Mouse (Mus musculus) cerebral cortex, adult 2 months (tissue): ENCODE data around the gene Ptprm.

Experiments
- WGBS: fragments of 180-500 bp; shearing (Covaris S2); methylation state at CpG from one replicate; pipeline ENCODE4 v1.1.7; 2018; 5-methylcytosine and 5-hydroxymethylcytosine counted together

The Ptprm gene

DNA sequence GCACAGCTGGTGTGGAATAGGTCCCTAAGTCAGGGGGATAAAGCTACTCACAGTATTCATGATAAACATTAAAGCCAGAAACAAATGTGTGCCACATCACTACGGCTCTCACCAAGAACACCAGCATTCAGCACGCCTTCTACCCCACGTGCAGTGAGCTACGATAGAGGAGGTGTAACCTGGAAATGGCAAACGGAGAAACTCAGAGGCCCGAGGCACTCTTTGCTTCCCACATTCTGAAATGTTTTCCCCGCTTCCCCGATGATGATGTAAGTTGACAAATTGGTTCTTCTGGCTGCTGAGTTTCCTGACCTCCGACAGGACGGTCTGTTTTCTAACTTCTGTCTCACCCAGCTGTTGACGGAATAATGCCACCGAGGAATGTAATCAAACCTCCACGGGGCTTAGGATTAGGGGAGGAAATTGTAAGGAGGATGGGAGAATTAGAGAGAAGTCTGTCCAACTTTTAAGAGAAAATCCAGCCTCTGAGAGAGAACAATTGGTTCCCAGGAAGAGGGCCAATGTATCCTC is 72.6 kb downstream of the Ptprm start:
- 59% methylated on average over 13 of the region's 13 CpGs for WGBS

DNA sequence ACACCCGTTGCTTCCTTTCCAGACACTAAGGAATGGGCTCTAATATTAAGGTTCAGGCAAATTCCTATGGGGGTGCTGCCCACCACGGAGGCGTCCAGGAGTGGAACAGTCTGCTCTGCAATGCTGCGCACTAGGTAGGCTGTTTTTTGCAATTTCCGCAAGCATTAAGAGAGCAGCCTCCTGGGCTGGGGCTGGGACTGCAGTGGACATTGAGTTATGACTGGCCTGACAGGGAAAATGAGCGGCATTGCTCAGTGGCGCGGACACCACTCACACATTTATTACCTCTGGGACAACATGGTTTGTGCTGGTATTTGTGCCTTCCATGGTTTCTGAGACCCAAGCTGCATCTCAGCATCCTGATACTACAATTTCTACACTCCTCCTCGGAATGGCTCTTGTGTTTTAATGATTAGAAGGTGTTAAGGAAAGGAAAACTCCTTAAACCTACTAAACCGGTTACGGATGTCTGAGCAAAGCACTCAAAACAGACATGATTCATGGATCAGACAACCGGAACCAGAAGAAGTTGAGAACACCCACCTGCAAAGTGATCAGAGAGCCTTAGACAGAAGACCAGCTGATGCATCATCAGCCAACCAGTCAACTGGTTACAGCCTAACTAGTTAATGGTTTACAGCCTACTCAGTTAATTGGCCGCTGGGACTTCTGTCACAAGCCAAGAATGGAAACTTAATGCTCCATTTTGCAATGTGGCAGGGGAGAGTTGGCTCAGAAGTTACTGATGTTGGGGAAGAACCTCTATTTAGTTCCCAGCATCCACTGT is 76.9 kb downstream of the Ptprm start:
- 95% methylated on average over 13 of the region's 13 CpGs for WGBS

DNA sequence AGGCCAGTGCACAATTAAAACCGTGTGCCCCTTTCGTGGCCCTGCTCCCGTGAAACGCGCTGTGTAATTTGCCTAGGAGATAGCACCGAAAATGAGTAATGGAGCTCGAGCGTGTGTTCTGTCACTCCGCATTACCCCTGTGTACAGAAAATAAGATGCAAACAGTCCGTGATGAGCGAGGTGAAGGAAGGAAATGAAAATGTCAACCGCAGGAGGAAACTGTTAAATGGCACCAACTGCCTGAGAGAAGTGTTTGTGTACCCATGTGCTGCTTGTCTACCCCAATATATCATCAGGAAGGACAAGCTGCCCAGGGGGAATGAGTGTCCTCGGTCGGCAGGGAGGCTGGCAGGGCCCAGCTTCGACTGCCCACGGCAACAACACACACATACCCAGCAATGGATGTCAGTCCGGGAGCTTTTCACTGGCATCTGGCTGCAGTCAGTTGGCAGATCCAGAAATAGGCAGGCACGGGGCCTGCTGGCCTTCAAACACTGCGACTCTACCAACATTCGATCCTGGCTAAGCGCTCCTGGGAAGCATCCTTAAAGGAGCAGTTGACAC is 79.6 kb downstream of the Ptprm start:
- 43% methylated on average over 21 of the region's 21 CpGs for WGBS

GRCm38 (mm10) chr17:67268475-67269080 is 85.7 kb downstream of the Ptprm start:
- WGBS = 82% methylated on average over 9 of the region's 9 CpGs

GRCm38 (mm10) chr17:67266270-67266669 is 88.0 kb downstream of the Ptprm start:
- WGBS = 89% methylated on average over 6 of the region's 6 CpGs

DNA sequence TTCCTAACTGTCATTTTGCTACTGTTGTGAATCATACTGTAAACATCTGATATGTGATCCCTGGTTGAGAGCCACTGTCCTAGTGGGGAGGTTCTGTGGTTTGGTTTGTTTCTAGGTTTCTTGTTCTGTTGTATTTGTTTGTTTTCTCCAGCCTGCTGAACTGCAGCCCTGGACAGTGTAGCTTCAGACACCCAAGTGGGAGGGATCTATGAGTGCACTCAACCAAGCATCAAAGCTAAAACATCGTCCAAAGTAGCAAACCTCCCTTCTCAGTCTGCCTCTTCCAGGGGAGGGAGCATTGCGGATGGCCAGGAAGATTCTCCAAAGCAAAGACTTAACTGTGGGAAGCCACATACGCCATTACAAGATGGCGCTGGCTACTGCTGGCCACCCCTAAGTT is 88.7 kb downstream of the Ptprm start:
- 93% methylated on average over 4 of the region's 4 CpGs for WGBS

DNA sequence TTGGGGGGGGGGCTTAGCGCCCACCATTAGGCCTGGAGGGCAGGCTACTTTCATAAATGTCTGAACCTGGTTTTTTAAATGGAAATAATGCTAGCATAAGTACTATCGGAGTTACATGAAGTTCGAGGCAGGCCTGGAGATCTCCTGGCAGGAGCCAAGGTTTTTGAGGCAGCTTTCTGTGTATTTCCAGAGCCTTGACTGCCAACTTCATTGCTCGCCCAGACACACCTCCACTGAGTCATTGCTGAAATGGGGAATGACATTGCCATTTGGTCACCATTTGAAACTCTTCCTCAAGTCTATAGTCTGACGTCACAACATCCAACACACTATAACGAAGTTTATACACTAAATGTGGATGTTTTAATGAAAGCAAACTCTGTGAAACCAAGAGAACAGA is 89.5 kb downstream of the Ptprm start:
- whole genome bisulfite sequencing = 80% methylated on average over 6 of the region's 6 CpGs

DNA sequence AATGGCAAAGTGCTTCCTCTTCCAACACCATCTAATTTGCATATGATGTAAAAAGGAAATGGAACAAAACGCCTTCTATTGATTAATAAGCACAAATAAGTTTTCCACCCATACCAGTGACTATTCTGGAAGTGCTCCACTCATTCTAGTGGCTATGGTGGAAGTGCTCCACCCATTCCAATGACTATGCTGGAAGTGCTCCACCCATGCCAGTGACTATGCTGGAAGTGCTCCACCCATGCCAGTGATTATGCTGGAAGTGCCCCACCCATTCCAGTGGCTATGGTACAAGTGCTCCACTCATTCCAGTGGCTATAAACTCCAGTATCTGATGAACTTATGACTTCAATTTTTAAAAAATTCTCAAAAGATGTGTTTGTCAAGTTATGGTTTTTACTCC is 91.2 kb downstream of the Ptprm start:
- 85% methylated on average over 1 of the region's 1 CpGs for WGBS

DNA sequence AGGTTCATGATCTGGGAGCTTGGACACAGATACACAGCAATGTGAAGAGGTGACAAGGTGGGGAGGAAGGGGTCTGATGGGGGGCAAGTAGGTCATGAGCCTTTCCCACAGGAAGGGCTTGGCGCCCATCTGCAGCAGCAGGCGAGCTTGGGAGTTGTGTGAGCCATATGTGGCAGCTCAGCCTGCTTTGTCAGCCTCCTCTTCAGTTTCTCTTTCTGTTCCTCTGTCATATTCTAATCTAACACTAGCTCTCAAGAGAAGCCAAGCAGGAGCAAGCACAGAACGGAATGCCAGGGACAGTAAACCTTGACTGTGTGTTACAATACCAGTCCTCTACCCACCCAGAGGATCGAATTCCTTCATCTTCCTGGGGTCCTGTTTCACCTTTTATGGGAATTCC is 94.2 kb downstream of the Ptprm start:
- WGBS = 50% methylated on average over 4 of the region's 4 CpGs

GRCm38 (mm10) chr17:67257780-67258179 is 96.5 kb downstream of the Ptprm start:
- WGBS = 88% methylated on average over 5 of the region's 5 CpGs

- WGBS = 56% methylated on average over 6 of the region's 6 CpGs
Measured at GRCm38 (mm10) chr17:67256171-67256570, 98.1 kb downstream of the Ptprm start.

DNA sequence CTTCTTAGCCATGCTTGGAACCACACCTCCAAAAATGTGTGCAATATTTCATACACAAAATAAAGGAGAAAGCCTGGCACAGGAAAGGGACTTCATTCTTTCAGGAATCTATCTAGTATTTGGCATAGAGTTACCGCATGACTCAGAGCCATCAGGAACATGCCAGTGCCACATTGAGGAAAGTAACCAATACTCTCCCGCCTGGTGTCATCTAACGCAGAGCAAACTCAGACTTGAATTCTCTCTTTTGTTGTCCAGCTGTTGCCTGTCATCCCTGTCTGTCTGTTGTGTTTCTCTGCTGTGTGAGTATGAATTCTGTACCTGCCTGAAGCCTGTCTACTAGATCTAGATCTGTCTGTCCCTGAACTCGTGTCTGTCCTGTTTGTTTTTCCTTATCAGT is 100.8 kb downstream of the Ptprm start:
- WGBS = 57% methylated on average over 4 of the region's 4 CpGs

DNA sequence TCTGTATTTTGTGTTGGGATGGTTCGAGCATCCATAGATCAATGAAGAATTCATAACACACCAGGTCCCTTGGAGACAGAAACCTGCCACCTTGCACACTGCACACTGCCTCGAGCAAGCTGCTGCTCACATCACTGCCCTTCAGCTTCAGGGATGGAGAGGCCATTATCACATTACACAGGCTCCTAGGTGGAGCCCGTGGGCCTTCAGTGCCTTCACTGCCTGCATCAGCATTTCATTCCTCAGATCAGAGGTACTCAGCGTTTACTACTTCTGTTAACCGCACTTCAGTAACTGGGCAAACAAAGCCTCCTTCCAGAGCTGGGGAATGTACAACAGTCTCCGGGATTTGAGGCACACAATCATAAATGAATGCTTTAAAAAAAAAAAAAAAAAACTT is 101.3 kb downstream of the Ptprm start:
- WGBS = 71% methylated on average over 6 of the region's 6 CpGs

GRCm38 (mm10) chr17:67245273-67245875 is 108.9 kb downstream of the Ptprm start:
- WGBS = 84% methylated on average over 4 of the region's 4 CpGs

DNA sequence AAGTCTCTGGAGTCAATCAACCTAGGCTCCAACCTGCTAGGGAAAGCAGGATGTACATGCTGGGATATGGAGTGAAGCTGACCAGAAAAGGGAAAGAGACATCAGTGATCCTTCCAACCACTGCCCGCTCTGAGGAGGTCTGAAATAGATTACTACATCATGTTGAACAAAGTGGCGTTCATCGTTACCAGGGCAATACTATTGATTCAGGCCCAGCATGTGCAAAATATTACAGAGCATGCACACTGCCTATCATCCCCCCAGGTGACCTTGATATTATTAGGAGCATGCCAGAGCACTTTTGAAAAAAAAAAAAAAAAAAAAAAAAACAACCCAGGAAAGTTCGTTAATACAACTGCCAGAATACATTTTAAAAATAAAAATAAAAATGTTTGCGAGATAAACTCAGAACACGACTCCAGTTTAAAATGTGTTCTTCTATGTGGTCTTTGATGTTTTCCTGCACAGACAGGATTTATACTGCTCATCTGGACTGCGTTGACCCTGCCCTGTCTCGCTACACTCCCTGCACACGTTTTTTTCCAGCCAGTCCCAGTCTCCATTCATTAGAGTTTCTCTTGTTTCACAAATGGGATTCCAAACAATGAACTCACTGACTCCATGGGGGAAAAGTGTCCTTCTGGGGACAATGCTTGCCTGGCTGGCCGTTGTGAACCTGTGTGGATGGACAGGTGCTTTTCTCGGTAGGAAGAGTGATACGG is 111.3 kb downstream of the Ptprm start:
- WGBS = 64% methylated on average over 12 of the region's 12 CpGs

DNA sequence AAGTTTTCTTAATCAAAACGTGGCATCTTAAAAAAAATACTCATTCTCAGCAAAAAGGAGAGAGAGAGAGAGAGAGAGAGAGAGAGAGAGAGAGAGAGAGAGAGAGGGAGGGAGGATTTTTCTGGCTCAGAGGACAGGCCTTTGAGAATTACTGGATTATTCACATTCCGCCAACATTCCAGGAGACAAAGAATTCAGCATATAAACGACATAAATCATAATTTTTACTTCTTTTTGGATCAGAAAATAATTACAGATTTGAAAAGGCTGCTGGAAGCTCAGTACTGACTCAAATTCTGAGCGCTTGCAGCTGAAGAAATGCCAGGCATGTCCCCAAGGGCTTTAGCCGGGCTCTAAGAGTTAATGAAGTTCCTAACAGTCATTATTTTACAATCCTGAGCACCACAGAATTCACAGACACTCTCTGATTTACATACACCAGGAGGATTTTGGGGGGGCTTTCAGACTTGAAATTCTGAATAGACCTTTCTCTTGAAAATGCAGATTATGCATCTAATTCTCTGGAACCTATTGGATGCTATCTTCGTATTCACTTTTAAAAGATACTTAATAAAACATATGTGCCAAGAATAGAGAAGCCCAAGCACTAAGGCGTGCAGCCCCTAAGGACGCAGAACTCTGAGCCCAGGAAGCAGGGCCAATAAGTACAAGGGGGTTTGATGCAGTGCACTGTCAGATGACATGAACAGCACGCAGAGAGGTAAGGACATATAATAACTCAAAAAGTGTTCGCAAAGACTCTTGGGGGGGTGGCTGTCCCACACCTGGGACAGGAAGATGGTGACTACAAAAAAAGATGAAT is 112.1 kb downstream of the Ptprm start:
- WGBS = 77% methylated on average over 10 of the region's 10 CpGs

GRCm38 (mm10) chr17:67238866-67239265 is 115.4 kb downstream of the Ptprm start:
- 98% methylated on average over 7 of the region's 7 CpGs for WGBS

DNA sequence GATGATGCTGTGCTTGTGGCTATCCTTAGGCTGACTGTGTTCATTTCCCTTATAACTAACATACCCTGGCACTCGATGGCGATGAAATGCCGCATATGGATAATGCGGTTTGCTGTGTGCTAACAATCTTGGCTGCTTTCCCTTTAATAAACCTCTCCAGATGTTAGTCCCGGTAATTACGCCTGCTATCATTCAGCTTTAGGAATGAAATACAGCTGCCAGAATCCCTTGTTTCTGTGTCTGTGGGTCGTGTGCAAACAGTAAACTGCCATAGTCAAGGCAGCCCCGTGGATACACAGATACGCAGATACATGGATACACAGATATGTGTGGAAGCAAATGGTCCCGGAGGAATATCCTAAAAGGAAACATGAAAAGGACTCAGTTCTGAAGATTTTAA is 116.8 kb downstream of the Ptprm start:
- 88% methylated on average over 10 of the region's 10 CpGs for WGBS

- 80% methylated on average over 9 of the region's 9 CpGs for WGBS
Measured at GRCm38 (mm10) chr17:67233063-67233462, 121.2 kb downstream of the Ptprm start.

GRCm38 (mm10) chr17:67226991-67227390 is 127.3 kb downstream of the Ptprm start:
- WGBS = 41% methylated on average over 5 of the region's 5 CpGs

DNA sequence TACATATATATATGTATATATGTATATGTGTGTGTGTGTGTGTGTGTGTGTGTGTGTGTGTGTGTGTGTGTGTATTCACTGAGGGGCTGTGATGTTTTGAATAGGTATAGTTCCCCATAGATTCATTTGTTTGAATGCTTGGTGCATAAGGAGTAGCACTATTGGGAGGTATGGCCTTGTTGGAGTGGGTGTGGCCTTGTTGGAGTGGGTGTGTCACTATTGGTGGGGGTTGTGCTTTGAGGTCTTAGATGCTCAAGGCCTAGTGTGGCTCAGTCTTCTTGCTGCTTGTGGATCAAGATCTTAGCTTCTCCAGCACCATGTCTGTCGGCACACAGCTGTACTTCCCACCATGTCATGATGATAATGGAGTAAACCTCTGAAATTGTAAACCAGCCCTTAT is 138.9 kb downstream of the Ptprm start:
- 100% methylated on average over 1 of the region's 1 CpGs for WGBS
